Mouse (Mus musculus): ENCODE measurements around the gene Ccl11. TPM values are rescaled to one million over a fixed set of nuclear protein-coding genes. Genes with fewer than 3 reads are reported as not detected.

Ccl11 gene
- polyA plus RNA-seq, 2 experiments = 4.9 to 5.8 TPM

- no peak for TF ChIP-seq POLR2A (IDR thresholded peaks at IDR 0.05; ENCODE audit: borderline replicate concordance, extremely low read depth, insufficient read depth, insufficient read length)
- no peaks in the 10 kb centered on the region for H3K9me3 ChIP-seq (ENCODE audit: control insufficient read depth, low read length)
- H3K36me3 ChIP-seq (ENCODE audit: control insufficient read depth, insufficient read depth, low read length) = no peaks in the 10 kb centered on the region
- H3K4me1 ChIP-seq (ENCODE audit: control insufficient read depth, insufficient read depth, low read length) = no peaks in the 10 kb centered on the region
- H3K9ac ChIP-seq (ENCODE audit: low read depth, low read length, severe bottlenecking) = no peak overlapping the region
- ATAC-seq (ENCODE audit: low FRiP score, low read depth) (no peak), DNase-seq (ENCODE audit: low spot score) (no peak)
- no peak overlapping the region for H3K4me2 ChIP-seq (replicated peaks; ENCODE audit: low read depth, low read length, severe bottlenecking)
- H3K27me3 ChIP-seq (ENCODE audit: control insufficient read depth, insufficient read depth, low read length) = no peaks in the 10 kb centered on the region
- WGBS = 76% methylated on average over 4 of the region's 4 CpGs
- no peak overlapping the region for H3K27ac ChIP-seq (replicated peaks; ENCODE audit: low read depth, low read length)
- H3K4me3 ChIP-seq (replicated peaks; ENCODE audit: low read length) = no peak overlapping the region
Measured at GRCm38 (mm10) chr11:82023769-82024168, 33.9 kb upstream of the Ccl11 start.

- WGBS = 65% methylated on average over 2 of the region's 2 CpGs
- DNase-seq (ENCODE audit: low spot score) (no peak), ATAC-seq (ENCODE audit: low FRiP score, low read depth) (no peak)
- no peak for TF ChIP-seq POLR2A (IDR thresholded peaks at IDR 0.05; ENCODE audit: borderline replicate concordance, extremely low read depth, insufficient read depth, insufficient read length)
- Histone ChIP-seq H3K27me3 (ENCODE audit: control insufficient read depth, insufficient read depth, low read length) (no peaks in the 10 kb centered on the region), H3K27ac (replicated peaks; ENCODE audit: low read depth, low read length) (no peak overlapping the region), H3K4me3 (replicated peaks; ENCODE audit: low read length) (no peak overlapping the region), H3K4me1 (ENCODE audit: control insufficient read depth, insufficient read depth, low read length) (peaks cover 24% of the 10 kb centered on the region), H3K9ac (ENCODE audit: low read depth, low read length, severe bottlenecking) (no peak overlapping the region), H3K4me2 (replicated peaks; ENCODE audit: low read depth, low read length, severe bottlenecking) (no peak overlapping the region), H3K36me3 (ENCODE audit: control insufficient read depth, insufficient read depth, low read length) (no peaks in the 10 kb centered on the region), H3K9me3 (ENCODE audit: control insufficient read depth, low read length) (no peaks in the 10 kb centered on the region)
Measured at GRCm38 (mm10) chr11:82030171-82030570, 27.5 kb upstream of the Ccl11 start.

- Histone ChIP-seq H3K4me1 (ENCODE audit: control insufficient read depth, insufficient read depth, low read length) (peaks cover 28% of the 10 kb centered on the region), H3K27ac (replicated peaks; ENCODE audit: low read depth, low read length) (no peak overlapping the region), H3K9ac (ENCODE audit: low read depth, low read length, severe bottlenecking) (no peak overlapping the region), H3K4me2 (replicated peaks; ENCODE audit: low read depth, low read length, severe bottlenecking) (no peak overlapping the region), H3K4me3 (replicated peaks; ENCODE audit: low read length) (no peak overlapping the region), H3K9me3 (ENCODE audit: control insufficient read depth, low read length) (no peaks in the 10 kb centered on the region), H3K27me3 (ENCODE audit: control insufficient read depth, insufficient read depth, low read length) (no peaks in the 10 kb centered on the region), H3K36me3 (ENCODE audit: control insufficient read depth, insufficient read depth, low read length) (no peaks in the 10 kb centered on the region)
- ATAC-seq (ENCODE audit: low FRiP score, low read depth) = no peak
- DNase-seq (ENCODE audit: low spot score) = no peak
- TF ChIP-seq POLR2A (IDR thresholded peaks at IDR 0.05; ENCODE audit: borderline replicate concordance, extremely low read depth, insufficient read depth, insufficient read length) = no peak
Measured at GRCm38 (mm10) chr11:82032136-82032535, 25.5 kb upstream of the Ccl11 start.

- peak; percentile 86 for DNase-seq (ENCODE audit: low spot score)
- no peak overlapping the region for H3K9ac ChIP-seq (ENCODE audit: low read depth, low read length, severe bottlenecking)
- no peaks in the 10 kb centered on the region for H3K36me3 ChIP-seq (ENCODE audit: control insufficient read depth, insufficient read depth, low read length)
- peaks cover 28% of the 10 kb centered on the region for H3K4me1 ChIP-seq (ENCODE audit: control insufficient read depth, insufficient read depth, low read length)
- H3K9me3 ChIP-seq (ENCODE audit: control insufficient read depth, low read length) = no peaks in the 10 kb centered on the region
- no peaks in the 10 kb centered on the region for H3K27me3 ChIP-seq (ENCODE audit: control insufficient read depth, insufficient read depth, low read length)
- H3K4me2 ChIP-seq (replicated peaks; ENCODE audit: low read depth, low read length, severe bottlenecking) = no peak overlapping the region
- peak overlapping the region; percentile 48; the same call in 1 of the 2 replicates for H3K27ac ChIP-seq (replicated peaks; ENCODE audit: low read depth, low read length)
- ATAC-seq (ENCODE audit: low FRiP score, low read depth) = peak; percentile 81
- 31% methylated on average over 8 of the region's 8 CpGs for WGBS
- no peak for TF ChIP-seq POLR2A (IDR thresholded peaks at IDR 0.05; ENCODE audit: borderline replicate concordance, extremely low read depth, insufficient read depth, insufficient read length)
- no peak overlapping the region for H3K4me3 ChIP-seq (replicated peaks; ENCODE audit: low read length)
Measured at GRCm38 (mm10) chr11:82032678-82033344, 24.8 kb upstream of the Ccl11 start.

- H3K9me3 ChIP-seq (ENCODE audit: control insufficient read depth, low read length) = no peaks in the 10 kb centered on the region
- TF ChIP-seq POLR2A (IDR thresholded peaks at IDR 0.05; ENCODE audit: borderline replicate concordance, extremely low read depth, insufficient read depth, insufficient read length) = no peak
- H3K27ac ChIP-seq (replicated peaks; ENCODE audit: low read depth, low read length) = no peak overlapping the region
- H3K36me3 ChIP-seq (ENCODE audit: control insufficient read depth, insufficient read depth, low read length) = no peaks in the 10 kb centered on the region
- H3K9ac ChIP-seq (ENCODE audit: low read depth, low read length, severe bottlenecking) = no peak overlapping the region
- no peak overlapping the region for H3K4me3 ChIP-seq (replicated peaks; ENCODE audit: low read length)
- DNase-seq (ENCODE audit: low spot score) (no peak), ATAC-seq (ENCODE audit: low FRiP score, low read depth) (no peak)
- no peak overlapping the region for H3K4me2 ChIP-seq (replicated peaks; ENCODE audit: low read depth, low read length, severe bottlenecking)
- WGBS = 76% methylated on average over 7 of the region's 7 CpGs
- H3K27me3 ChIP-seq (ENCODE audit: control insufficient read depth, insufficient read depth, low read length) = no peaks in the 10 kb centered on the region
- H3K4me1 ChIP-seq (ENCODE audit: control insufficient read depth, insufficient read depth, low read length) = peaks cover 28% of the 10 kb centered on the region
Measured at GRCm38 (mm10) chr11:82034446-82034845, 23.2 kb upstream of the Ccl11 start.

All from limb, embryonic 14.5 days (tissue).